Mouse (Mus musculus) fat pad, adult 2 months (tissue): Measurements from ENCODE around the gene Gm27029.
A peak's percentile ranks its signal among the peaks of the same experiment; 100 is the strongest.
"Not testable (repeated sequence)": the region's sequence is repeated elsewhere in the genome, so short reads cannot be mapped to it uniquely, and the experiment has no call there.

Source experiments
- DNase-seq: peaks from one replicate; pipeline ENCODE4 v3.0.0-alpha.2; 2011; ENCODE audit warnings: low read depth, low spot score; ENCODE audit errors: extremely low read depth

Gene Gm27029

DNA sequence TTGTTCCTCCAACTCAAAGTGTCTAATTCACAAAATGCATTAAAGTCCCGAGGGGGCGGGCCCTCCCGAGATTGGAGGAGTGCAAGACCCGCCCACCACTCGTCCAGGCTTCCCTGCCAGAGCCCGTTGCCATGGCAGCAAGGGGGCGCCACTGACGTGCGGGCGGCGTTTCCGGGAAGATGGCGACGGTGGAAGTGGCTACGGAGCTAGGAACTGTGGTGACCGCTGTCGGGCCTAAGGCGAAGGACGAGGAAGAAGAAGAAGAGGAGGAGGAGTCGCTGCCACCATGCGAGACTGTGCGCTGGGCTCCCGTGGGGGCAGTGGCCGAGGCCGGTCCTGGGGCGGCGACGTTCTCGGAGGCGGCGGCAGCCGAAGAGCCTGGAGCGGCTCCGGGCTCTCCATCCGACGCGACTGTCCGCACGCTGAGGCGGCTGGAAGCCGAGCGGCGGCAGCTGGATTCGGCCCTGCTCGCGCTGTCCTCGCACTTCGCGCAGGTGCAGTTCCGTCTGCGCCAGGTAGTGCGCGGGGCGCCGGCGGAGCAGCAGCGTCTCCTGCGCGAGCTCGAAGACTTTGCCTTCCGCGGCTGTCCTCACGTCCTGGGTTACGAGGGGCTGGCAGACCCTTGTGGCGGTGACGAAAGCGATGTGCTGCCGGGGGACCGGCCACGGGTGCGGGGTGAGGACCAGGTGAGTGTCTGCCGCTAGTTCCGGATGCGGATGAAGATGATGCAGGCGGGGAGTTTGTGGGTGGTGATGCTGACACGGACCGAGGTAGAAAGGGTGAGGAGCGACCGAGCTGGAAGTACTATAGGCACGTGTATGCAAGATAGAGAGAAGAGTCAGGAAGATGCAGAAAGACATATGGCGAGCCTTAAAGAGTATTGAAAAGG, 573 bp upstream of the Gm27029 start, which contains the start of the genes Rundc1 and Ptges3l:
Gene Rundc1, plus strand, starts transcription at position 161 of the 889 bp plus-strand sequence.
Gene Ptges3l, minus strand, starts transcription at position 409 of the 889 bp plus-strand sequence.
- DNase-seq = peak; percentile 50

DNA sequence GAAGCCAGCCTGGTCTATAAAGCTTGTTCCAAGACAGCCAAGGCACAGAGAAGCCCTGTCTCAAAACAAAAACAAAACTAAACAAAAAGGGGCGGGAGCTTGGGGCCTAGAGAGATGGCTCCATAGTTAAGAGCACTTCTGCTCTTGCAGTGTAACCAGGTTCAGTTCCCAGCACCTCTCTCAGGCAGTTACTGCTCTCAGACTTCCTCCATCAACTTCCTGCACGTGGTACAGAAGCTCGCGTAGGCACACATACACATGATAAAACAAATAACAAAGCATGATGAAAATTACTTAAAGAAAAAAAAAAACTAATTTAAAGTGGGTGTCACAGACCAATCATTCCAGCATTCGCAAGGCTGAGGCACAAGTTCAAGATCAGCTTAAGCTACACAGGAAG, 4.4 kb downstream of the Gm27029 start:
- DNase-seq = no peak

DNA sequence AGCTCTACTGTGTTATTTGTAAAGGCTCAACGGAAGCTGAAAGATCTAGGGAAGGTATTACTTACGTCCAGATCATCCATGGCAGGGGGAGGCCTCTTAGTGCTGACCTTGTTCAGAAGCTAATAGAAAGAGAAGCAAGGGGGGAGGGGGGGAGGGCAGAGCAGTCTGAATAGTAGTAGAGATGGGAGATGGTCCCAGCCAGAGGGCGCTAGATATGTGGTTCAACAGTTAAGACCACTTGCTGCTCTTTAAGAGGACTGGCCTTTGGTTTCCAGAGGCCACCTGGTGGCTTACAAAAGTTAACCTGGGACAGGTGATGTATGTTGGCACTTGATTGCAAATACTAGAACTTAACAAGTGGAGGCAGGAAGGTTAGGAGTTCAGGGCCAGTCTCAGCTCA, 5.0 kb downstream of the Gm27029 start:
- DNase-seq = no peak

DNA sequence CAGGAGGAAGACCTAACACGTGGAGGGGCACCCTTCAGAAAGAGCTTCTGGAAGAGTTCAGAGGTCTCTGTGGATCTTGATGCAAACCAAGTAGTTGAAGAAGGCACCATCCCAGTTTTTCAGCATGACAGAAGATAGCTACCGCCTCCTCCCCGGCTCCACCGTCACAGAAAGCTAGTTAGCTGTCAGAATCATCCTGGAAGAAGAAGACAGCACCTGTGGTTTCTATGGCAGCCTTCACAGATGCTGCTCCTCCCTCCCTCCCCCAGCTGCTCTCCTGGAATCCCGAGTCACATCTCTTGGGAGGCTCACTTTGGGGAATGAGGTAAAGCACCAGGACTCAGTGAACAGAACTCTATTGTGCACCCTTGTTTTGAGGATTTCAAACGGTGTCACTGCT, 5.6 kb downstream of the Gm27029 start:
- DNase-seq = no peak

DNA sequence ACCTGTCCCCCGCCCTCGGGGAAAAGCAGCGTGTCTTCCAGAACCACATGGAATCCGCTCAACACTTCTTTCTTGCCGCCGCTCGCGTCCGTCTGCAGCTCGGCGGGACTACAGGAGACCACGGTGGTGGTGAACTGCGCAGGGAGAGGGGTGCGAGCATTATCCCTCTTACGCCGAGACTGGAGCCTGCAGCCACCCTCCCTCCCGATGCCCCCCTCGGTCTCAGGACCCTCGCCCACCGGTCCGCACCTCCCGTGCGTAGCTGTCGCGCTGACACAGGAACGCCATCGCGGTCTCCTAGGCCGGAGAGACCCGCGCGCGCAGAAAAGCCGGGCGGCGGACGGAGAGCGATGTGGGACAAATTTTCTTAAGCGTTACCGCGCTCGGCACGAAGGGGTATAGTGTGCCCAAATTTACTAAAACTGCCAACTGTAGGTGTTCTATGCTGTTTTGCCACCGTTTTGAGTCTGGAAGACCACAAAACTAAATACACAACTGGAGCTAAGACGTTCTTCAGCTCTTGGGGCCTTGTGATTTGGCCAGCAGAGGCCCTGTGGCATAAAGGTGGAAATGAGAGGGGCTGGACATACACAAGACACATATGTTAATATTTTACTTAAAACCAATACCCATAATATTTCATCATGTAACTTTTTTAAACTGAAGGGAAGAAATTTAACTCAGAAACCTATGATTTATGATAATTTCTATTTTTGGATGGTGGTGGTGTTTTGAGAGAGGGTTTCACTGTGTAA, 7.3 kb downstream of the Gm27029 start, which contains the start of gene Aarsd1:
Gene Aarsd1, minus strand, starts transcription at position 515 of the 755 bp plus-strand sequence.
- no peak for DNase-seq

DNA sequence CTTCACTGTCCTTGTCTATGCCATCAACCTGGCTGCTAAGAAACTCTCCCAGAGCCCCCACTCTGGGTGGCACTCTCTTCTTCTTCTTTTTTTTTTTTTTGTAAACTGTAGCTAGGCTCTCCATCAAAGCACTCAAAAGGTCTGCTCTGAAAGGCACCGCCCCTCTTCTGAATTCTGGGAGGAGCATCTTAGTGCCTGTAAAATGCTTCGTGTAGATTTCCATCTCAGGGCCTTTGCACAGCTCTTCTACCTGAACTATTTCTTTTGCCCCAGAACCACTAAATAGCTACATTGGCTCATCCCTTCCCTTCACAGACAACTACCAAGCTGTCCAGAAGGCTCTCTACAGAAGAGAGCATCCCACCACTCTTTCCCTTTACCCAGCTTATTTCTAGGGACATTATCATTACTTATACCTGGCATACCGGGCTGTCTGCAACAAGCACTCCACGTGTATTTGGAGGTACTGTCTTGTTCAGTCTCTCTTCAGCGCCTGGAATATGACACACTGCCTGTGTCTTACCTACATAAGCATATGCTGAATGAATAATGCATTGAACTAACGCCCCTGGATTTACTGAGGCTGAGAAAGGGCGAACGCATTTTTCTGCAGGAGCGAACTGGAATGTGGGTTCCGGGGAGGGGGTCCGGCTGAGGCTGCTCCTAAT, 8.0 kb downstream of the Gm27029 start:
- DNase-seq = no peak

DNA sequence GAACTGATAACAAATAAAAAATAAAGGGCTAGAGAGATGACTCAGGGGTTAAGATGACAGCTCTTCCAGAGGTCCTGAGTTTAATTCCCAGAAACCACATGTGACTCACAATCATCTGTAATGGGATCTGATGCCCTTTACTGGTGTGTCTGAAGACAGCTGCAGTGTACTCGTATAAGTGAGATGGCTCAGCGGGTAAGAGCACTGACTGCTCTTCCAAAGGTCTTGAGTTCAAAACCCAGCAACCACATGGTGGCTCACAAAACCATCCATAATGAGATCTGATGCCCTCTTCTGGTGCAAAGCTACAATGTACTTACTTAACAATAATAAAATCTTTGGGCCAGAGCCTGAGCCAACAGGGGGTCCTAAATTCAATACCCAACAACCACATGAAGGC, 9.3 kb downstream of the Gm27029 start:
- no peak for DNase-seq

DNA sequence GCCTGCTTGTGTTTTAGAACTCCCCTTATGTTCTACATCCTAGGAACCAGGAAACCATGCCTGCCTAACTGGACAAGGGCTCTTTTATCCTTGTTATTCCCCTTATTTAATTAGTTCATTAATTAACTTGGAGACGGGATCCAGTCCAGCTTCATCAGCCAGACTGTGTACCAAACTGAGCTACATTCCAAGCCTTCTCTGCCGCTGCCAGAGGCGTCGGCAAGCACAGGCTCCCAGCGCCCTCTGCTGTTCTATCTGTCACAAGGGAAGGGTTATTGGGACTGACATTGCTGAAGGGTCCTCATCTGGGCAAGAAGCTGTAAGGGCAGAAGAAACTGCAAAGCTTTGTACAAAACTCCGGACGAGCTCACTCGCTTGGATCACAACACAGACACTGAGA, 29.5 kb downstream of the Gm27029 start:
- DNase-seq = no peak

DNA sequence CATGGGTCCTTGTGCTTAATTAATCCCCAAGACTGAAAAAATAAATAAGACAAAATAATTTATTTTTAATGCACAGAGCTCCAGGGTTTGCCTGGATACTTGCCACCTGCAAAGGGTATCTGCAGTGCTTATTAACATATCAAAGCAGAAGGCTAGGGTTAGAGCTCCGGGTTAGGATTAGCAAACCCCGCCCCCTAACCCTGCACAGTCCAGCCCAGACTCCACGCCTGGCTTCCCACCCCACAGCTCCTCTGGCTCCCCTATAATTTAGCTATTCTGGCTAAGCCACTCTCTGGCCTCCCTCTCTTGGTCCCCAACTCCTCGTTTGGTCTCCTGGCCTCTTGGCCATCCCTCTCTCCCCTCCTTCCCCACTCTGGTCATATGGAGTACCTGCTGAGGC, 42.8 kb downstream of the Gm27029 start:
- DNase-seq = no peak

DNA sequence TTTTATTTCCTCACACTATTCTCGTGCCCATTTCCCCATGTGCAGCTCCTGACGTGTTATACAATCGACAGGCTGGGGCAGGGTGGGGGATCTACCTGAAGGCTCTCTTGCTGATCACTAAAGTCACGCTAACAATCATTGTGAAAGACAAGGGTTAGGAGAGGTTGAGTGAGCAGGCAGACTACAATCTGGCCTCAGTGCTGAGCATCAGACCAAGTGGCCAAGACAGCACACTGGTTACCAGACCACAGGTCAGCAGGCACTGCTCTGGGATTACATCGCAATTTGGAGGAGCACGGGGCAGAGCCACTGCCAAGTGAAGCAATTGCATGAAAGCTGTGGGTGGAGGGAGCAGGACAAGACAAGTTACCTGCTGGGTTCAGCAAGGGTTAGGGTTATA, 45.7 kb downstream of the Gm27029 start:
- peak; percentile 99 for DNase-seq

DNA sequence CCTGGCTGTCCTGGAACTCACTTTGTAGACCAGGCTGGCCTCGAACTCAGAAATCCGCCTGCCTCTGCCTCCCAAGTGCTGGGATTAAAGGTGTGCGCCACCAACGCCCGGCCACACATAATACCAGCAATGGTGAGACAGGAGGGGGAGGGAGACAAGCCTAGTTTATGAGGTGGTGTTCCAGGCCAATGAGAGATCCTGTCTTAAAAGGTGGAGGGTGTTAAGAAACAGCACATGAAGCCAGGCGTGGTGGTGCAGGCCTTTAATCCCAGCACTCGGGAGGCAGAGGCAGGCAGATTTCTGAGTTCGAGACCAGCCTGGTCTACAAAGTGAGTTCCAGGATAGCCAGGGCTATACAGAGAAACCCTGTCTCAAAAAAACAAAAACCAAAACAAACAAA, 46.4 kb downstream of the Gm27029 start:
- DNase-seq = not testable (repeated sequence)

DNA sequence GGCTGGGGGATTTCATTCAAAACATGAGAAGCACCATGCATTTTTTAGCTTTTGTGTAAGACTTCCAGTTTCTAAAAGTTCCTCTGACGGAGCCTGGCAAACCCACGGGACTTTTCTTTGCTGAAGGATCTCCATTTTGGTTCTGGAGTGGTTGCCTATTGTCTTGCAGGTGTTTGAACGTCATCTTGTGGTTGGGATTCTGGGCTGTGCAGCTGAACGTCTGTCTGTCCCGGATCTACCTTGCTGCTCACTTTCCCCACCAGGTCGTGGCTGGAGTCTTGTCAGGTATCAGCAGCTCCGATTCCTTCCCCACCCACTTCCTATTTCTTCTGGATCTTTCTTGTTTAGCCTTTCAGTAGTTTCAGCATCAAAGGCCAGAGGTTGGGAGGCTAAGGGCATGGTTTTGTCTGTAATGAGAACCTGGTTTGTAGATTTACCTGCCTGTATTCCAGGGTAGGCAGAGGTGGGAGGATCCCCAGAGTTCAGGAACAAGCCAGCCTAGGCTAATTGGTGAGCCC, 50.1 kb downstream of the Gm27029 start:
- DNase-seq = no peak

DNA sequence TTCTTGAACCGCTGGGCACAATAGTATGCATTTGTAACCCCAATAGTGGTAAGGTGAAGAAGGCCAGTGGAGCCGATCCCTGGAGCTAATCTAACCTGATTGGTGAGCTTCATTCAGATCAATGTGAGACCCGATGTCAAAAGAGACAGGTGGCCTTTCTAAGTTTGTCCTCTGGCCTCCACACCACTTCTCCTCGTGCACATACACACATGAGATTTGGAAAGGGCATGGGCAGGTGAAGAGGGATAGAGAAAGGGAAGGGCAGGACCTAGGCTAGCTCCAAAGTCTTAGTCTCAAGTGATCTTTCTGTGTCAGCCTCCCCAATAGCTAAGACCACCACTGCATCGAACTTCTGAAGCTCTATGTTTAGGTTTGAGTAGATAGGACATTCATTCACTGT, 54.5 kb downstream of the Gm27029 start:
- DNase-seq = no peak

DNA sequence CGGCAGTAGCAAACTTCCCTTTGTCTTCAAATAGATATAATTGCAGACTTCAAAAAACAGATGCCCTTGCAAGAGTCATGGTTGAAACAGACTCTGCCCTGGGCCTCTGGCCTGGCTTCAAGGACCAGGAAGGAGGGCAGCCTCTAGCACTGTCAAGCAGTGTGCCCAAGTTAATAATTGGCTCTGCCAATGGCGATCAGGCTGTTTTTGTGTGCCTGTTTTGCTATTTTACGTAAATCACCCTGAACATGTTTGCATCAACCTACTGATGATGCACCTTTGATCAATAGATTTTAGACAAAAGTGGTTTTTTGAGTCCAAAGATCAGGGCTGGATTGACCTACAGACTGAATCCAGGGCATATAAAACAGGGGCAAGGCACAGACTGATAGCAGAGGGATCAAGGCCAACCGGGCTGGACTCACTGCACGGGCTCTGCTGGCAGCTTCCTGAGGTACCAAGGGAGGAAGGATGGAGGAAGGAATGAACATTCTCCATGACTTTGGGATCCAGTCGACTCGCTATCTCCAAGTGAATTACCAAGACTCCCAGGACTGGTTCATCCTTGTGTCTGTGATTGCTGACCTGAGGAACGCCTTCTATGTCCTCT, 57.2 kb downstream of the Gm27029 start, which contains the start of gene G6pc:
Gene G6pc, plus strand, starts transcription at position 236 of the 610 bp plus-strand sequence.
- DNase-seq = no peak

DNA sequence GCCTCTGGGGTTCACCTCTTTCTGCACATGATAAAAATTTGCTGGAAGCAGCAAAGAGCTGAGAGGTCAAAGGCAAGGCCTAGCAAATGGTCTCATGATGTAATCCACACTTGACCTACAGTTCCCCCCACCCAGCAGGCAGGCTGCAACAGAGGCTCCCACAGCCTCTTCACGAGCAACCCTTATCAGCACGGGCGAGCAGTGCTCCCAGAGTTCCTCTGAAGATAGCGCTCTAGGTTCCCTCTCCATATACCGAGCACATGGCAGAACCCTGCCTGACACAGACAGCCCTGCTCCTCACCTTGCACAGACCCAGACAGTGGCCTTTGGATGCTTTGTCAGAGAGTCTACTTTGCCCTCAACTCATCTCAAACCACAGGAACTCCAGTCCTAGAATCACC, 60.1 kb downstream of the Gm27029 start:
- no peak for DNase-seq

DNA sequence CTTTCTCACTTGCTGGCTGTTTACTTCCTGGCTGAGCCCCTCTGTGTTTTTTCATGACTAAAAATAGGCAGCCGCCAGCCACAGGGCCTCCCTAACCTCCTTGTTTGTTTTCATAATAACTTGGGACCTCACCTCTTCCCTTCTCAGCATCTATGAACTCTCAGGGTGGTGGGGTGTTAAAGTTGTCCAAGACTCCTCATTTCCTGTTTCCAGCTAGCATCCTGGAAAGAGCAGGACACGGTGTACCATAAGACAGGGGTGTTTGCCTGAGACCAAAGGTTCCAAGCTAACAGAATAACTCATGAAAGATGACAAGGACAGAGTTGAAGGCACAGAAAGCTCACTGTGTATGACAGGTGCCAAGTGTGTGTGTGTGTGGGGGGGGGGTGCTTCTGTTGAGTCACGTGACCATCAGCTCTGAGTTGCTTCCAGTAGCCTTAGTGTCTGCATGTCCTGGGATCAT, 63.9 kb downstream of the Gm27029 start:
- no peak for DNase-seq

DNA sequence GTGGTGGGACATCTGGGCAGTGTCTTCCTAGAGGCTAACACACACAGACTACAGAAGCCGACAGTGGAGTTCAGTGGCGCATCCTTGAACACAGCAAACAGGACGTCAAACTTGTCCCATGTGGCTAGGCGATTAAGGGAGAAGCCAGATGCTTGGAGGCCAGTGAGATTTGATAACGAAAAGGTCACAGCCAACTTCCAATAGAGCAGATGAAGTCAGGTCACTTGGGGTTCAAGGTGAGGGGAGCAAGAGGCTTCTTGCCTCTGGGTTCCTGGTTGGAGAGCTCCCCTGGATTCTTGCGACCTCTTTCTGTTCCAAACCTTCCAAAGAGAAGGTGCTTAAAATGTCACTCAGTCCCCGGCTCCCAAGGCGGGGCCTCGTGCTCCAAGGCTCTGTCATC, 64.8 kb downstream of the Gm27029 start:
- DNase-seq = no peak

DNA sequence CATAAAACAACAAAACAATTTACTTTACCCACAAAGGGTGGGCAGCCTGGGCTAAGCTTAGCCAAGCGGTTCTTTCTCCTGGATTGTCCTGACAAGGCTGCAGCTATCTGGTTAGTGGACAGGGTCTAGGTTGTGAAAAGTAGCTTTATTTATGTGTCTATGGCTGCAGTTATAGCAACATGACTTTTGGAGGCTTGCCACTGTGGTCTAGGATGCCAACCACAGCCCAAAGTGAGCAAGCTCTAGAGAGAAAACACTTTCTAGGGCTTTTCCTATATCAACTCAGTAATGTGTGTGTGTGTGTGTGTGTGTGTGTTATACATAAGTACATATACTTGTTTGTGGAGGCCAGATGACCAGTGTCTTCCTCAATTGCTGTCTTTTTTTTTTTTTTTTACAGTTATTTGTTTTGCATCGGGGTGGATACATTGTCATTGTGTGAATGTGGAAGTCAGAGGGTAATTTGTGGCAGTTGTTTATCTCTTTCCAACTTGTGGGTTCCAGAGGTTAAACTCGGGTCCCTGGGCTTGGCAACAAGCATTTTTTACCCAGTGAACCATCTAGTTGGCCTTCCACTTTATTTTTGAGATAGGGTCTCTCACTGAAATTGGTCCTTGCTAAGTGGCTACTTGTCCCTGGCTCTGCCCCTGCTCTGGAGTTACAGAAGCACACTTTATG, 67.0 kb downstream of the Gm27029 start:
- DNase-seq = no peak
